Mouse (Mus musculus) cerebellum, adult 2 months (tissue): ENCODE measurements around the gene Flt1.

Source experiments
- CTCF ChIP-seq: fragments of 200-500 bp; IDR thresholded peaks from 2 replicates; pipeline ENCODE4 v1.5.1; 2011; ENCODE audit warnings: low read depth, mild to moderate bottlenecking, control low read depth, low read length, moderate library complexity, borderline replicate concordance; ENCODE audit not compliant: insufficient read depth
- POLR2A ChIP-seq: fragments of 200-500 bp; IDR thresholded peaks from 2 replicates; pipeline ENCODE4 v1.6.1; 2011; ENCODE audit warnings: low read length, control low read depth, borderline replicate concordance; ENCODE audit not compliant: insufficient read depth

DNA sequence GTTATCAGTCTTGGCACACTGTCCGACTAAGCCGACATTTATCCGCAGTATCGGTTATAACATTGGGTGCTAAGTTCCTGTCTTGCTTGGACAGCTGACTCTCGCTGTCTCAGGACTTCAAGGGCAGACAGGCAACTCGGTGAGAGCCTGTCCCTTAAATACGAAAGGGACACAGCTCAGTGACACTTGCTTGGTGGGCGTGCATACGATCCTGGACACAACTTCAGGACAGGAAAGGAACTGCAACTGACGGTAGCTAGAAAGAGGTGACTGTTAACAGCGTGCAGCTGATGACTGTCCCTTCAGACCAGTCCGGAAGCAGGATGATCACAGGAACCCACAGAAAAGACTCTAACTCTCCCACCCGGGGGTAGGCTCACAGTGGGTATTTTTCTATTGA is 27.8 kb downstream of the Flt1 start:
- TF ChIP-seq CTCF (peak; percentile 25; the same call in 1 of the 2 replicates), POLR2A (no peak)
